Mouse (Mus musculus) hindbrain, embryonic 13.5 days (tissue): ENCODE measurements at regions not wholly inside any gene's neighbourhood (a gene's known extent, or its start where the extent isn't known, plus 50 kb on each side); places are given as distances from the start of the nearest gene placed in this dataset.

Experiments used
- ATAC-seq: fragments of 200-750 bp; cut with Nextera tagmentation; 2 replicates; pipeline ENCODE4 v1.8.0; 2017; ENCODE audit warnings: moderate TSS enrichment; ENCODE audit not compliant: low FRiP score
- H3K27ac ChIP-seq: fragments of 300-500 bp; sonication (generic); 2 replicates; pipeline ENCODE4 v1.5.1; 2015; ENCODE audit warnings: inconsistent platforms, mild to moderate bottlenecking, moderate library complexity
- H3K27me3 ChIP-seq: fragments of 300-500 bp; sonication (generic); 2 replicates; pipeline ENCODE4 v1.6.1; 2015; ENCODE audit warnings: mild to moderate bottlenecking, inconsistent platforms
- H3K36me3 ChIP-seq: fragments of 300-500 bp; sonication (generic); 2 replicates; pipeline ENCODE4 v1.6.1; 2015; ENCODE audit warnings: mild to moderate bottlenecking, inconsistent platforms
- H3K4me1 ChIP-seq: fragments of 300-500 bp; sonication (generic); replicated peaks from 2 replicates; pipeline ENCODE4 v1.6.1; 2015; ENCODE audit warnings: inconsistent platforms
- H3K4me2 ChIP-seq: fragments of 300-500 bp; sonication (generic); 2 replicates; pipeline ENCODE4 v1.6.1; 2015; ENCODE audit warnings: inconsistent platforms, mild to moderate bottlenecking, moderate library complexity
- H3K4me3 ChIP-seq: fragments of 300-500 bp; sonication (generic); 2 replicates; pipeline ENCODE4 v1.5.1; 2015; ENCODE audit warnings: mild to moderate bottlenecking, inconsistent platforms
- H3K9ac ChIP-seq: fragments of 300-500 bp; sonication (generic); 2 replicates; pipeline ENCODE4 v1.6.1; 2015; ENCODE audit warnings: mild to moderate bottlenecking, inconsistent platforms
- H3K9me3 ChIP-seq: fragments of 300-500 bp; sonication (generic); 2 replicates; pipeline ENCODE4 v1.6.1; 2016; ENCODE audit warnings: inconsistent platforms
- WGBS: fragments of 180-500 bp; shearing (Covaris S2); methylation state at CpG from one replicate; pipeline ENCODE4 v1.1.7; 2015; 5-methylcytosine and 5-hydroxymethylcytosine counted together

DNA sequence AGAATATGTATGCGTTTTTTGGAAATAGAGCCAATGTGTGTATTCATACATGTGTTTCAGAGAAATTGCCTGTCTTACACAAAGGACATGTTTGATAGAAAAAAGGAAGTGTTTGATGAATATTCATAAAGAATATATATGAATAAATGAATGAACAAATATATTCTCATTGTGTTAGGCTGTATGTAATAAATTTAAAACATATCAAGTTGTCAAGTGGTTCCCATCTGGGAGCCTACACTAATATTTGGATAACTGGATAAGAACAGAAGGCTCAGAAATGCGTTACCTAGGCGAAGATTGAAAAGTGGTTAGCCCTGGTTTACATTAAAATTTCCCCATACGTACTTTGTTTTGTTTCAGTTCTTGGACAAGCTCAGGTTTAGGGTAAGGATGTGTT lies 1369.7 kb downstream of the Slc22a22 start:
- ATAC-seq: no peak
- Histone ChIP-seq H3K9me3 (no peaks in the 10 kb centered on the region), H3K4me3 (no peak overlapping the region), H3K4me2 (no peak overlapping the region), H3K4me1 (no peaks in the 10 kb centered on the region), H3K27me3 (no peaks in the 10 kb centered on the region), H3K9ac (no peak overlapping the region), H3K27ac (no peak overlapping the region), H3K36me3 (no peaks in the 10 kb centered on the region)
- 84% methylated on average over 4 of the region's 4 CpGs for WGBS

DNA sequence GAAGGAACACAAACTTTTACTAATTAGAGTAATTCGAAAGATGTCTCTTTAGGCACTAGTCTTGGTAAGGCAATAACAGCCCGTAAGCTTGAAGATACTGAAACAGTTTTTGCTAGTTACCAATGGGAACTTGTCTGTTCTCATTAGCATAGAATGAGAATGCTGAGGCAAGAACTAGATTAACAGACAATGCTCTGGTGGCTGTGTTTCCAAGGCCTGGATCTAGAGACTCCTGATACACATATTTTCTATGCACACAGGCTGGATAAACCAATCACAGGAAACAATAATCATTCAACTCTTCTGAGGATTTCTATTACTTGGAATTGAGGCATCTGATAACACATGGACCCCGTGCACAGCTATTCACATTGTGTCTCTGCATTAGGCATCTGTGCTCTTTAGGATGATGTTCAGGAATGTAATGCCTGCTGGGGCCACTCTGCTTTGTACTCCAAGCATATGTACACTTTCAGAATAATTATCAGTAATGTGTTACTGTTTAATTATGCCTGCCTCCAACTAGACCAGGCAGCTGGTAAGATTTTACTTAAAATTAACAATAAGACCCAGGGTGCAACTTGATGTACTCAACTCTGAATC lies 1377.2 kb downstream of the Slc22a22 start:
- Histone ChIP-seq H3K9ac (no peak overlapping the region), H3K4me2 (no peak overlapping the region), H3K27me3 (no peaks in the 10 kb centered on the region), H3K9me3 (no peaks in the 10 kb centered on the region), H3K27ac (no peak overlapping the region), H3K36me3 (no peaks in the 10 kb centered on the region), H3K4me1 (no peaks in the 10 kb centered on the region), H3K4me3 (no peak overlapping the region)
- 85% methylated on average over 3 of the region's 3 CpGs for WGBS
- ATAC-seq: peak; percentile 79

DNA sequence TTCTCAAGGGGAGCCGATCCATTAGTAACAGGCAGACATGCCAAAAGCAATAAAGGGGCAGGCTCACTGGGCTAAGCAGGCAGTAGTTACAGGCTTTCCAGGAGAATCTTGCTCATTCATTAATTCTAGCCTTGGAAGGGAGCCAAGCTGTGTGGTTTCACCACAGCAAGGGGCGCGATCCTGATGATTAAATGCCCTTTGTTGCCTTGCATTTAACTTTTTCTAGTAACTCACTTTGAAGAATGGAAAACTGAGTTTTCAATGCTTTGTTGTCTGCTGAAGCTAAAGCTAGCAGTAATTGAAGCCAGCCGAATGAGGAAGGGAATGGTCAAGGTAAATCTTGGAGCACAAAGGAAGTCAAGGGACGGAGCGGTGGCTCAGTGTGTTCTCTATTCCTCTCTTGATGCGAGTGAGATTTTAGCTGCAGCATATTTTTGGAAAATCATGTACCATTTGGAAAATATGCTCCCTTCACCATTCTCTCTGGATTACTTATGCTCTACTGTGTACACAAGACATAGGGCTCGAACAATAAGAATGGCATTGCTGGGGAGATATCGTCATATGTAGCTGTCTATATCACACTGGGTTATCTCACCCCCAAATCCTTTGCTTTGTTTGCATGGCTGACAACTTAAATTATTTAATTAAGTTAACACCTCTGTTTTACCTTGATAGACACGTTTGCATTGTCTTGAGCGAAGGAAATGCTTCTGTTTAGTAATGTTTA lies 1399.4 kb downstream of the Slc22a22 start:
- peak; percentile 92 for ATAC-seq
- Histone ChIP-seq H3K9ac (peak overlapping the region; percentile 31; the same call in 1 of the 2 replicates), H3K4me3 (no peak overlapping the region), H3K36me3 (no peaks in the 10 kb centered on the region), H3K27me3 (no peaks in the 10 kb centered on the region), H3K4me2 (peak overlapping the region; percentile 36), H3K27ac (peak overlapping the region; percentile 69), H3K9me3 (no peaks in the 10 kb centered on the region), H3K4me1 (peaks cover 18% of the 10 kb centered on the region)
- 31% methylated on average over 11 of the region's 11 CpGs for WGBS

DNA sequence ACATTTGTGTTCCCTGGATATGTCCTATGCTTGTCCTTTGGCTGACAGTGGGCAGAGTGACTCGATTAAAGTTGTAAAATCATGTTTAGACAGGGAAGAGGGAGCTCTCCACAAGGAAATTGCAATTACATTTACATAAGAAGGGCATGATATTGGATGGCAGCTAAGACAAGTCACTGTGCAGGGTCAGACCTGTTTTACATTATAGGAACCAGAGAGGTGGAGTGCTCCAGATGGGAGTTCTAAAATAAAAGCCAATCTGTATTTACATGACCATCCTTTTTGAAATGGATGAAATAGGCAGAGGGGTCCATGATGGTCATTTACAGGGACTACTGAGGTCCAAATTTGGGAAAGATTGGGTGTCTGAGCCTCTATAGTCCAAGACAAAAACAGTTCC lies 1400.3 kb downstream of the Slc22a22 start:
- Histone ChIP-seq H3K36me3 (no peaks in the 10 kb centered on the region), H3K4me3 (no peak overlapping the region), H3K27ac (peak overlapping the region; percentile 69), H3K9ac (no peak overlapping the region), H3K4me2 (no peak overlapping the region), H3K4me1 (peaks cover 18% of the 10 kb centered on the region), H3K27me3 (no peaks in the 10 kb centered on the region), H3K9me3 (no peaks in the 10 kb centered on the region; the same call in 1 of the 2 replicates)
- WGBS: 52% methylated on average over 1 of the region's 1 CpGs
- peak; percentile 33; the same call in 1 of the 2 replicates for ATAC-seq

DNA sequence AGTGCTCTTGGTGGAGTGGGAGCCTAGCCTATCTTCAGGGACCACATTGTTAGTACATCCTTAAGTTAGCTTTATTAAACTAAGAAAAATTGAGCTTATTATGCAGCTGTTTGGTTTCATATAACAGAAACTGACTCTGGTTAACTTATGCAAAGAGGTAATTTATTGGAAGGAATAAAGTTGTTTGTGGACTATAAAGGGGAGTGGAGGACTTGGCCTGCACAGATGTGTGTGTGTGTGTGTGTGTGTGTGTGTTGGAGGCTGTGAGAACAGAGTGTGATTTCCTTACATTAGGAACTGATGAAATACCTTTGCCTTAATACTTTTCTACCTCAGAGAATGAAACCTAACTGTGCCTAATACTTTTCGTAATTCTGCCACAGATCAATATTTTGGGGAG lies 1400.7 kb downstream of the Slc22a22 start:
- peaks cover 18% of the 10 kb centered on the region for H3K4me1 ChIP-seq
- no peak overlapping the region for H3K4me3 ChIP-seq
- no peak overlapping the region for H3K4me2 ChIP-seq
- 97% methylated on average over 1 of the region's 1 CpGs for WGBS
- H3K27ac ChIP-seq: peak overlapping the region; percentile 69; the same call in 1 of the 2 replicates
- H3K27me3 ChIP-seq: no peaks in the 10 kb centered on the region
- H3K36me3 ChIP-seq: no peaks in the 10 kb centered on the region
- ATAC-seq: no peak
- no peak overlapping the region for H3K9ac ChIP-seq
- no peaks in the 10 kb centered on the region; the same call in 1 of the 2 replicates for H3K9me3 ChIP-seq

DNA sequence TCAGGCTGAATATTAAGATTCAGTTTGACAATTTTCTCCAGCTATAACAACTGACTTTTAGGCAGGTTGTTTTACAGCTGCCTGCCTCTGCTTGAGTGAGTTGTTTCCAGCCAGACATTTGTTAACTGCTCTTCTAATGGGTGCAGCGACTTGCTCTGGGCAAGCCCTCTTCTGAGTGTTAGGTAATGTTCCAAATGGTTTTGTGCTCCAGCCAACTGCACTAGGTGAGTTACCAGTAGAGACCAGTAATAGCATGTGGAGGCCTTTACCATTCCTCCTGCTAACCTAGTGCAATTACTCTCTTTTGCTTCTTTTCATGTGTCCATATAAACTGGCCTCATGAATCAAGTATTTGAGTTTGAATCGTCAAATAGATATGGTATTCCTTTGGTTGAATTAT lies 1407.9 kb downstream of the Slc22a22 start:
- H3K9me3 ChIP-seq: no peaks in the 10 kb centered on the region; the same call in 1 of the 2 replicates
- H3K27me3 ChIP-seq: no peaks in the 10 kb centered on the region
- no peak for ATAC-seq
- no peak overlapping the region for H3K9ac ChIP-seq
- no peak overlapping the region for H3K4me3 ChIP-seq
- no peaks in the 10 kb centered on the region for H3K36me3 ChIP-seq
- no peak overlapping the region for H3K4me2 ChIP-seq
- H3K4me1 ChIP-seq: no peaks in the 10 kb centered on the region
- H3K27ac ChIP-seq: no peak overlapping the region
- WGBS: 89% methylated on average over 2 of the region's 2 CpGs

DNA sequence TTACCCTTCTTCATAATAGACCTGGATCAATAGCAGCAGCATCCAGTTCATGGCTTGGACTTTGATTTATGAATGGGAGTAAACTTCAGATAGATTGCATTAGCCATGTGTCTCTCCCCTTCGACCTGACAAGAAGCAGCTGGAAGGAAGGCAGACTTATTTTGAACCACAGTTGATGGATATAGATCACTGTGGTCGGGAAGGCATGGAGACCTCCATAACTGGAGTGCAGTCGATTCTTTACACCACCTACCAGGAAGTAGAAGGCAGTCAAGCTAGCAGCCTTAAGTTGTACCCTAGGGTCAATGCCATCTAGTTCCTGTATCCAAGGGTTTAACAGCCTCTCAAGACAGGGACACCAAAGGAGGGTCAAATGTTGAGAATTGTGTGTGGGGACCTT lies 1410.2 kb downstream of the Slc22a22 start:
- Histone ChIP-seq H3K4me3 (no peak overlapping the region), H3K4me1 (no peaks in the 10 kb centered on the region), H3K27ac (no peak overlapping the region), H3K4me2 (no peak overlapping the region), H3K27me3 (no peaks in the 10 kb centered on the region), H3K9ac (no peak overlapping the region), H3K9me3 (no peaks in the 10 kb centered on the region), H3K36me3 (no peaks in the 10 kb centered on the region)
- WGBS: 66% methylated on average over 3 of the region's 3 CpGs
- 0 out of 2 replicates have a peak, but pooled peaks have one; percentile 9 for ATAC-seq

DNA sequence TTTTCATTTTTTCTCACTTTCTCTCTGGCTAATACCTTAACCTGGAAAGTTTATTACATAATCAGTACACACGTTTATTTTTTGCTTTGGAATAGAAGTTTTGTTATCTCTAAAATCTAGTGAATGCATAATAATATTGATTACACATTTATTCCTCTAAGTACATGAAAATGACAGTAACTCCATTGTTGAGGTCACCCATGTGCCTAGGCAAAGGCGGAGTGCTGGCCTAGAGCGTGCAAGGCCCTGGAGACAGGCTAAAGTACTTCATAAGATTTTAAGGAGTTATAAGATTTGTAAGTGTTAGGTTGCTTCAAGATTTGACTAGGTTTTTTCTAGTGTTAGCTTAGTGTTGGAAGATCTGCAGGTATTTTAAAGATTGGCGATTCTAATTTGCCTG lies 1410.9 kb downstream of the Slc22a22 start:
- Histone ChIP-seq H3K4me2 (no peak overlapping the region), H3K36me3 (no peaks in the 10 kb centered on the region), H3K4me3 (no peak overlapping the region), H3K27me3 (no peaks in the 10 kb centered on the region), H3K27ac (no peak overlapping the region), H3K9me3 (no peaks in the 10 kb centered on the region), H3K4me1 (no peaks in the 10 kb centered on the region), H3K9ac (no peak overlapping the region)
- 71% methylated on average over 4 of the region's 4 CpGs for WGBS
- ATAC-seq: no peak; the same call in 1 of the 2 replicates

DNA sequence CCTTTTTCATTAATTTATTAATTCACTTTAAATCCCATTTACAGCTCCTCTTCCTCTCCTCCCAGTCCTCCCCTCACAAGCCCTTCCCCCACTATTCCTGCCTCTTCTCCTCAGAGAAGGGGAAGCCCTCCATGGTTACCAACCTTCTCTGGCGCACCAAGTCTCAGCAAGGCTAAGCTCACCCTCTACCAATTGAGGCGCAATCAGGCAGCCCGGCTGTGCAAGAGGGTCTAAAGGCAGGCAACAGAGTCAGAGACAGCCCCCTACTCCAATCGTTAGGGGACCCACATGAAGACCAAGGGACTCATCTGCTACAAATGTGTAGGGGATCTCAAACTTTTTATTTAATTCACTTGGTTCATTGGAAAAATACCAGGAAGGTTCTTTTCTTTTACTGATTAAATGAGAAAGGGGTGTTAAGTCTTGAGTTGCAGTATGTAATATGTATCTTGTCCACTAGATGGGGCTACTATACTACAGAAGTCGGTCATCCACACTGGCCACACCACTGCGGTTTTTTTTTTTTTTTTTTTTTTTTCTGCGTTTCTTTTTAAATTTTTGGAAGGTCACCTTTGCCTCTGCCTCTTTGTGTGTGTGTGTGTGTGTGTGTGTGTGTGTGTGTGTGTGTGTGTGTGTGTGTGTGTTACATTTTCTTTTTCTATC lies 1411.4 kb downstream of the Slc22a22 start:
- H3K9me3 ChIP-seq: no peaks in the 10 kb centered on the region
- no peak overlapping the region for H3K27ac ChIP-seq
- H3K4me3 ChIP-seq: no peak overlapping the region
- H3K9ac ChIP-seq: no peak overlapping the region
- H3K4me2 ChIP-seq: no peak overlapping the region
- WGBS: 37% methylated on average over 7 of the region's 7 CpGs
- ATAC-seq: peak; percentile 78
- H3K36me3 ChIP-seq: no peaks in the 10 kb centered on the region
- H3K4me1 ChIP-seq: no peaks in the 10 kb centered on the region
- no peaks in the 10 kb centered on the region for H3K27me3 ChIP-seq

DNA sequence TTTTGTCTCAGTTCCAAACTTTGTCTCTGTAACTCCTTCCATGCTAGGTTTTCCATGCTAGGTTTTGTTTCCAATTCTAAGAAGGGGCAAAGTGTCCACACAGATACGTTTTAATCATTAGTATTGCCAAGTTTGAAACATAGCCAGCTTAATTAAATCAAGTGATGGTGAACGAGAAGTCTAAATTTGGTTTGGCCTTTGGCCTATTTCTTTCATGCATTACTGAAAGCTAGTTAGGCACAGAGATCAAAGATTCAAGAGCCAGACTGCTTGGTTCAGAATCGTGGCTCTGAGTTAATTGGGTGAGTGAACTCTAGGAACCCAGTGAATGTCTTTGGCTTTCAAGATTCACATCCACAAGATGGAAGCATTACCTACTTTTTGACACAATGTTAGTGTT lies 1414.8 kb downstream of the Slc22a22 start:
- H3K4me1 ChIP-seq: no peaks in the 10 kb centered on the region
- H3K27ac ChIP-seq: no peak overlapping the region
- no peaks in the 10 kb centered on the region for H3K36me3 ChIP-seq
- 74% methylated on average over 3 of the region's 3 CpGs for WGBS
- no peak overlapping the region for H3K4me3 ChIP-seq
- no peaks in the 10 kb centered on the region for H3K27me3 ChIP-seq
- H3K9ac ChIP-seq: no peak overlapping the region
- H3K4me2 ChIP-seq: no peak overlapping the region
- no peaks in the 10 kb centered on the region for H3K9me3 ChIP-seq
- ATAC-seq: no peak

DNA sequence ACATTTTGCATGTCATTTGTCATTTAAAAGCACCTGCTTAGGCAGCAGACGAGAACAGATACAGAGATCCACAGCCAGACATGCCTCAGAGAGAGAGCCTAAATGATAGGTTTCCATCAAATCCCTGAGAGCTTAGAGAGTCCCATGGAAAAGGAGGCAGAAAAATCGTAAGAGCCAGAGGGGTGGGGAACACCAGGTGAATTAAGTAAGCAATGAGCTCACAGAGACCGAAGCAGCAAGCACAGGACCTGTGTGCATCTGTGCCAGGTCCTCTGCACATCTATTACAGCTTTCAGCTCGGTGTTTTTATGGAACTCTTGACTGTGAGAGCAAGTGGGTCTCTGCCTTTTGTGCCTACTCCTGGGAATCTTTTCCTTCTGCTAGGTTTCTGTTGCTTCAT lies 1416.1 kb downstream of the Slc22a22 start:
- H3K4me3 ChIP-seq: no peak overlapping the region
- 79% methylated on average over 4 of the region's 4 CpGs for WGBS
- no peak overlapping the region for H3K9ac ChIP-seq
- no peak overlapping the region for H3K27ac ChIP-seq
- H3K9me3 ChIP-seq: no peaks in the 10 kb centered on the region
- ATAC-seq: no peak
- no peaks in the 10 kb centered on the region for H3K27me3 ChIP-seq
- H3K4me1 ChIP-seq: no peaks in the 10 kb centered on the region
- H3K4me2 ChIP-seq: no peak overlapping the region
- no peaks in the 10 kb centered on the region for H3K36me3 ChIP-seq

DNA sequence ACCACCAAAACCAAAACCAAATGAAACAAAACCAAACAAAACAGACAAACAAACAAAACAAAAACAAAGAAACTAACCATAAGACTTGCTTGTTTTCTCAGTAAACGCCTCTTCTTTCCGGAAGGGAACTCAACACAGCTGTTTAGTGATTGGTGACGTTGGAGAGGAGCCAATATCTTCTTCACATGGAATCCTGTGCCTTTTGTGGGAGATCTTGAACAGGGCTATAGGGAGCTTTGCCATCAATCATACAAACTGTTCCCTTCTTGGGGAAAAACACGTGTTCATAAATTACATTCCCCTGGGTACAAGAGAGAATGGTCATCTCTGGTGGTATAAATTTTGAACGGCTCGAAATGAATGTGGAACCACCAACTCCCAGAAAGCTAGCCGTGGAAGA lies 1426.7 kb downstream of the Slc22a22 start:
- H3K27me3 ChIP-seq: no peaks in the 10 kb centered on the region
- no peaks in the 10 kb centered on the region for H3K9me3 ChIP-seq
- no peak for ATAC-seq
- no peak overlapping the region for H3K27ac ChIP-seq
- H3K4me2 ChIP-seq: no peak overlapping the region
- H3K4me1 ChIP-seq: no peaks in the 10 kb centered on the region; the same call in 1 of the 2 replicates
- no peak overlapping the region for H3K9ac ChIP-seq
- H3K36me3 ChIP-seq: no peaks in the 10 kb centered on the region
- H3K4me3 ChIP-seq: no peak overlapping the region
- WGBS: 41% methylated on average over 7 of the region's 7 CpGs
